12 mouse cellular contexts compared by ENCODE assay signal in the genomic region with DNA sequence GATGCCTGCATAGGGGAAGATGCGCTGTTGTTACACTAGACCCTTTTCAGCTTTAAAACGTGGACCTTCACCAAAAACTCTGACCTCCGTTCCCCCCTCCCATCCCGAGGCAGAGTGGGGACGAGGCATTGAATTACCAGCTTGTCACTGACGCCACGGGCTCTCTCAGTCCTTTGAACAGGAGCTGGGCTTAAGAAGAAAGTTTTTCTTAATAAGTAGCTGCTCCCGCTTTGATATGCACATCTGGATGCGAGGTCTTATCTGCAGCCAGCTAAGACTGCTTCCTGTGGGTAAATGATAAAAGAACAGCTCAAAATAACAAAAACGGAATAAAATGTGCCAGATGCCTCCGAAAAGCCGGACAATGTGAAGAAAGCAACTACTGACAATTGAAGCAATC.
A peak's percentile ranks its signal among the peaks of the same experiment; 100 is the strongest.
DNase-seq lines count a peak whose midpoint lies in the region; ATAC-seq lines count a peak whose summit lies in the region.
"Had no signal": no experiment of that assay in that cellular context is flagged by ENCODE, and none has a peak within 500 bp of the region (broad histone marks: within the 10 kb centered on the region; RNA-seq: fewer than 3 reads in every experiment).

No protein-coding gene starts in this region.

- H3K27ac ChIP-seq in heart, embryonic 13.5 days (replicated peaks) = no peak overlapping the region
- H3K27ac ChIP-seq in limb, embryonic 10.5 days = peak overlapping the region; percentile 74; the same call in 1 of the 2 replicates
- no peak overlapping the region for H3K27ac ChIP-seq in neural tube, embryonic 11.5 days (ENCODE audit: low read depth, low read length)
- H3K27ac ChIP-seq: hindbrain, embryonic 15.5 days had no signal

- peaks cover 8% of the 10 kb centered on the region; the same call in 1 of the 2 replicates for H3K9me3 ChIP-seq in heart, embryonic 13.5 days
- no peaks in the 10 kb centered on the region for H3K9me3 ChIP-seq in limb, embryonic 10.5 days (replicated peaks)
- no peaks in the 10 kb centered on the region for H3K9me3 ChIP-seq in neural tube, embryonic 11.5 days (ENCODE audit: control insufficient read depth, low read length)
- H3K9me3 ChIP-seq: hindbrain, embryonic 15.5 days had no signal

- peaks cover 19% of the 10 kb centered on the region for H3K4me1 ChIP-seq in heart, embryonic 13.5 days
- peaks cover 56% of the 10 kb centered on the region for H3K4me1 ChIP-seq in limb, embryonic 10.5 days
- H3K4me1 ChIP-seq in neural tube, embryonic 11.5 days (ENCODE audit: control insufficient read depth, insufficient read depth, low read length) = peaks cover 18% of the 10 kb centered on the region

- ATAC-seq in heart, embryonic 13.5 days (ENCODE audit: extremely low read depth, insufficient number of reproducible peaks, low FRiP score, low TSS enrichment) = no peak
- no peak for ATAC-seq in neural tube, embryonic 11.5 days (ENCODE audit: insufficient read depth, low FRiP score, low TSS enrichment)
- ATAC-seq: CD4-positive, CD25-positive, alpha-beta regulatory T cell, adult 4 months had no signal

- no peak for DNase-seq in heart, postnatal 14 days
- DNase-seq in c-Kit-positive CD71-positive TER-119-negative erythroid progenitor cells, embryonic 14.5 days (ENCODE audit: low read depth) = peak; percentile 29
- DNase-seq in limb, embryonic 10.5 days (ENCODE audit: low spot score) = peak; percentile 53
- DNase-seq in neural tube, embryonic 11.5 days (ENCODE audit: low spot score) = peak; percentile 60
- no peak for DNase-seq in frontal cortex, postnatal 10 days (ENCODE audit: low spot score in 2 of 2)
- no peak for DNase-seq in layer of hippocampus, adult 9-10 months (ENCODE audit: low spot score)
- no peak for DNase-seq in left cerebral cortex, postnatal 14 days (ENCODE audit: low spot score in 2 of 2)
- DNase-seq: cerebellum, adult 2 months; lung, postnatal 14 days had no signal

- 5% methylated on average over 12 of the region's 12 CpGs for WGBS in heart, embryonic 13.5 days
- under 1% methylated on average over 12 of the region's 12 CpGs for WGBS in limb, embryonic 10.5 days
- 2% methylated on average over 12 of the region's 12 CpGs for WGBS in neural tube, embryonic 11.5 days

- H3K4me2 ChIP-seq in heart, embryonic 13.5 days = peak overlapping the region; percentile 58; the same call in 1 of the 2 replicates
- H3K4me2 ChIP-seq in neural tube, embryonic 11.5 days (ENCODE audit: low read depth) = peak overlapping the region; percentile 17; the same call in 1 of the 2 replicates
- H3K4me2 ChIP-seq: hindbrain, embryonic 15.5 days had no signal

- H3K9ac ChIP-seq in heart, embryonic 13.5 days = no peak overlapping the region; the same call in 1 of the 2 replicates
- H3K9ac ChIP-seq in neural tube, embryonic 11.5 days (ENCODE audit: low read length) = no peak overlapping the region
- H3K9ac ChIP-seq: hindbrain, embryonic 15.5 days had no signal

- H3K4me3 ChIP-seq in heart, embryonic 13.5 days = no peak overlapping the region
- H3K4me3 ChIP-seq in limb, embryonic 10.5 days = peak overlapping the region; percentile 29
- no peak overlapping the region for H3K4me3 ChIP-seq in neural tube, embryonic 11.5 days (ENCODE audit: low read depth, low read length)
- H3K4me3 ChIP-seq: hindbrain, embryonic 15.5 days had no signal

- H3K27me3 ChIP-seq in heart, embryonic 13.5 days (replicated peaks) = peaks cover 72% of the 10 kb centered on the region
- H3K27me3 ChIP-seq in limb, embryonic 10.5 days (ENCODE audit: low read depth, poor library complexity, severe bottlenecking) = peaks cover 12% of the 10 kb centered on the region; the same call in 1 of the 2 replicates
- H3K27me3 ChIP-seq in neural tube, embryonic 11.5 days (ENCODE audit: control insufficient read depth, insufficient read depth, low read length) = peaks cover 3% of the 10 kb centered on the region; the same call in 1 of the 2 replicates

- no peaks in the 10 kb centered on the region for H3K36me3 ChIP-seq in heart, embryonic 13.5 days
- no peaks in the 10 kb centered on the region for H3K36me3 ChIP-seq in limb, embryonic 10.5 days
- no peaks in the 10 kb centered on the region for H3K36me3 ChIP-seq in neural tube, embryonic 11.5 days (ENCODE audit: control insufficient read depth, insufficient read depth, low read length)
- H3K36me3 ChIP-seq: hindbrain, embryonic 15.5 days had no signal

- intact Hi-C loops in heart, postnatal 14 days (cut with DNase I) = no loop called here
- intact Hi-C loops in left cerebral cortex, postnatal 14 days (cut with DNase I) = no loop called here

Comparison
In these comparisons a context has a peak if more than half of its experiments do, and no peak if none do; other contexts are left out.
1. DNase-seq: peak in c-Kit-positive CD71-positive TER-119-negative erythroid progenitor cells, embryonic 14.5 days (single experiment), limb, embryonic 10.5 days (single experiment) and neural tube, embryonic 11.5 days (single experiment); none in heart, postnatal 14 days (0 of 2), frontal cortex, postnatal 10 days (0 of 2), layer of hippocampus, adult 9-10 months (single experiment) and left cerebral cortex, postnatal 14 days (0 of 2).